Mouse (Mus musculus): ENCODE measurements around the gene Pim1.

The Pim1 gene

DNA sequence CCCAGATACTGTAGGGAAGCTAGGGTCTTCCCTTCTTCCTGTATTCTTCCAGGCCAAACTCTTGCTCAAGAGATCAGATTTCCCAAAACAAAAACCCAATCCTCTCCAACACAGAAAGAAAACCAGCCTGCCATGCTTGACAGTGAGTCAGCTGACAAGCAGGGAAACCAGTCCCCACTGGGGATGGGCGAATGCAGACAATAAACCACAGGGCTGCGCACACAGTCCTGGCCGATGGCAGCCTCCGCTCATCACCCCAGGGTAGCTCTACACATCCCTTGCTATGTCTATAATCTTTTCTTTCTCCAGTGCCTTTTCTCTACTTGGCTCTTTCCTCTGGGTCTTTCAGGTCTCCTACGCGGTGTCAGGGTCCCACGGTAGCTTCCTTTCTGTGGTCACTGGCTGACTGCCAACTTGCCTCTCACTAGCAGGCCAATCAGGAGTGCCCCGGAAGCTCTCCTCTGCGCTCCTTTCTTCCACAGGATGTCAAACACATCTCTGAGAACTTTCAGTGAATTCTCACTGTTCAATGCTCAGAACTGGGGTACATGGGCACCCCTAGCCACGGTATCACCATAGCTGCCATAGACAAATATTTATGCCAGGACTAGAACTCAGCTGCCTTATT is 41.3 kb downstream of the Pim1 start:
- DNase-seq, result no peak

DNA sequence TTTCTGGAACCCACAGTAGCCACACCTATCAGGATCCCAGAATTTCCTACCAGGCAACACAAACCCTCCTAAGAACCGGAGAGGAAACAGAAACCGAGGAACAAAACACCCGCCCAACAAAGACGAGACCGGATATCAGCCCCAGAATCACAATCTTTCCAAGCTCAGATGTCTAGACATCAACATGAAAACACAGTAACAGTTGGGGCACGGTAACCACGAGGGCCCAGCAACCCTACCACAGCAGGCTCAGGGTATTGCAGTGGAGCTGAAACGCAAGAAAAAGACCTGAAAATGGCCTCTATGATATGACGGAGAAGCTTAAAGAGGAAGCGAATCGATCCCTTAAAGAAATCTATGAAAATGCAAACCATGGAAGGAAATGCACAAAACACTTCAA is 43.3 kb downstream of the Pim1 start:
- DNase-seq, result no peak

DNA sequence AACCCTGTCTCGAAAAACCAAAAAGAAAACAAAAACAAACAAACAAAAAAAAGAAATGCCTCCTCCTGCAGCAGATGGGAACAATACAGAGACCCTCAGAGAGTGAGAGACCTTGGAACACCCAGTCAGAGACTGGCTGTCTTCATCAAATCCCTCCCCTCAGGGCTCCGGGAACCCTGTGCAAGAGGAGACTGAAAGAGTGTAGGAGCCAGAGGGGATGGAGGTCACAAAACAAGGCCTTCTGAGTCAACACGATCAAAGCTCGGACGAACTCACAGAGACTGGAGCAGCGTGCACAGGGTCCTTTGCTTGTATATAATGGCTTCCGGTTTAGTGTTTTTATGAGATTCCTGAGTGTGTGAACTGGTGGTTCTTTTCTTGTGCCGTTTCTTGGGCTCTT is 49.9 kb downstream of the Pim1 start:
- no peak for DNase-seq

DNA sequence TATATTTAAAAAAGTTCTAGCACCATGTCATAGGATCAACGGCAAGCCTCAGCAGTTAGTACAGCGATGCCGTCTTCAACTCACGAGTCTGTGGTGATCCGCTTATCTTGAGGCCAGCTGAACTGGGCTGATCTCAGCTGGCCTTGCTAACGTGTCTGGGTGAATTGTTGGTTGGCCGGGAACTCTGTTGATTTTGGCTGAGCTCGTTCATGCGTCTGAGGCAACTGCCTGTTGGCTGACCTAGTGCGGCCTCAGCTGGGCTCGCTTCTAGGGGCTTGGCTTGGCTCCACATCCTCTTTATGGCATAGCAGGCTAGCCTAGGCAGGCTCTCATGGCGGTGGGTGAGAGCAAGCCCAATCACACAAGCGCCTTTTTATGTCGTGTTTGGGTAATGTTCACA is 50.9 kb downstream of the Pim1 start:
- DNase-seq, result peak; percentile 83

DNA sequence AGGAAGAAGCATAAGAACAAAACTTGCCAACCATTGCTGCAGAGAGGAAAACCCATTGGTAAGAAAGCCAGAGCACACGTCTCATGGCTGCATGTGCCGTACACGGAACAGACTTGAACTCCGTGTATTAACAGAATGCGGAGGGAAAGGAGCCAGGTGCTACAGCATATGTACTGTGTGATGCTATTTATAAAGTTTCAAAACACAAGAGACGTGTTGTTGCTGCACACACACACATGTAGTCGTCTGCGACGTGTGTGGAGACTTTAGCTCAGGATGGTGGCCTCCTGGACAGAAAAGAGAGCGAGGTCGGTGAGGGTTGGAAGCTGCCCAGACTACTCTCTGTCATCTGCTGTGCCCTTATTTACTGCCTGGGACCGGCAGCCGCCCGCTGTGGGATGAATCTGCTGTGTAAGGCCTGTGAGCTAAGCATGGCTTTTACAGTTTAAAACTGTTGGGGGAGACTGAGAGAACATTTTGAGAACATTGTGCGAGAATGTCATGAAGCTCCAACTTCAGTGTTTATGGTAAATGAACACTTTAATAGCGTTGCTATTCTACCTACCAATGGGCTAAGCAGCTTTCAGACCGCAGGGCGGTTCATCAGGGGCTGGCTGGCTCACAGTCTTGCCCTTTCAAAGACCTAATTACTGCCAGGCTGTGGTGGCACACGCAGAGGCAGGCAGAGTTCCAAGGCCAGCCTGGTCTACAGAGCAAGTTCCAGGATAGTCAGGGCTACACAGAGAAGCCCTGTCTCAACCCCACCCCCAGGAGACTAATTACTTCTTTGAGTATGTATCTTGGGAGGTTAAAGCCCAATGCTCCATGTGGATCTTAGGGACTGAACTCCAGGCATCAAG is 52.5 kb downstream of the Pim1 start:
- DNase-seq, result no peak

DNA sequence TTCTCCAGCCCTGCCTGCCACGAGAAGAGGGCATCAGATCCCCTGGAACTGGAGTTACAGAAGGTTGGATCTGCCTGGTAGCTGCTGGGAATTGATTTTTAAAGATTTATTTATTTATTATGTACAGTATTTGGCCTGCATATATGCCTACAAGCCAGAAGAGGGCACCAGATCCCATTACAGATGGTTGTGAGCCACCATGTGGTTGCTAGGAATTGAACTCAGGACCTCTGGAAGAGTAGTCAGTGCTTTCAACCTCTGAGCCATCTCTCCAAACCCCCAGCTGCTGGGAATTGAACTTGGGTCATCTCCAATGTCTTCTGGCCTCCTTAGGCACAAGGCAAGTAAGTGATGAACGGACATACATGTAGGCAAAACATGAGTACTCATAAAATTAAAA is 53.5 kb downstream of the Pim1 start:
- no peak for DNase-seq

DNA sequence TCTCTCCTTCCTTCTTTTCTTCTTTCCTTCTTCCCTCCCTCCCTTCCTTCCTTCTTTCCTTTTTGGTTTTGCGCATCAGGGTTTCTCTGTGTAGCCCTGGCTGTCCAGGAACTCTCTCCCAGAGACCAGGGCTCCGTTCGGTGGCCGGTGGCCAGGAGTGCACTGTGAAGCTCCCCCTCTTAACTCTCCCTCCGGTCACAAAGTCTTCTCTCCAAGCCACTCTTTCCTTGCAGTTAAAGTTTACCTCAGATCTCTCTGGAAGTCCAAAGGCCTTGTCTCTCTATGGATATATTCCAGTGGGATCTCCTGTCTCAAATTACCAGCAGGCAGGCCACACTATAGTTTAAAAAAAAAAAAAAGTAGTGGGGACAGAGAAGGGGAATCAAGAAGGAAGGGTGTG is 54.7 kb downstream of the Pim1 start:
- DNase-seq, result peak; percentile 62

Measured in kidney, adult 11 months (tissue).